Mouse (Mus musculus): ENCODE data around the gene Nell1.
"Not testable (repeated sequence)": the region's sequence is repeated elsewhere in the genome, so short reads cannot be mapped to it uniquely, and the experiment has no call there.

Gene Nell1
- long read RNA-seq, experiment 1, full-length matches to known transcripts = 2 of 3 reads
- long read RNA-seq, experiment 1, partial matches to known transcripts = 0 of 3 reads
- long read RNA-seq, experiment 1, other reads (novel, unspliced or antisense) = 1 of 3 reads
- long read RNA-seq, experiment 2, partial matches to known transcripts = 0 of 1 reads
- long read RNA-seq, experiment 2, other reads (novel, unspliced or antisense) = 0 of 1 reads

GRCm38 (mm10) chr7:49974841-49975440 lies at the start of gene Nell1:
Gene Nell1, plus strand, starts transcription at chr7:49974864.
- intact Hi-C loops (cut with DNase I) = no loop called here

GRCm38 (mm10) chr7:49928571-49928970 lies 46.1 kb upstream of the Nell1 start:
- intact Hi-C loops (cut with DNase I) = no loop called here

- intact Hi-C loops (cut with DNase I) = no loop called here
Observed at GRCm38 (mm10) chr7:49929999-49930398, 44.7 kb upstream of the Nell1 start.

- intact Hi-C loops (cut with DNase I) = not testable (repeated sequence)
Observed at GRCm38 (mm10) chr7:49933386-49934115, 41.1 kb upstream of the Nell1 start.

GRCm38 (mm10) chr7:49936821-49937220 lies 37.8 kb upstream of the Nell1 start:
- intact Hi-C loops (cut with DNase I) = no loop called here

- intact Hi-C loops (cut with DNase I) = no loop called here
Observed at GRCm38 (mm10) chr7:49942023-49942422, 32.6 kb upstream of the Nell1 start.

- intact Hi-C loops (cut with DNase I) = no loop called here
Observed at GRCm38 (mm10) chr7:49942490-49942889, 32.2 kb upstream of the Nell1 start.

GRCm38 (mm10) chr7:49946691-49947090 lies 28.0 kb upstream of the Nell1 start:
- intact Hi-C loops (cut with DNase I) = no loop called here

- intact Hi-C loops (cut with DNase I) = loop anchor here (5.0 to 10.0 kb wide), 3 partner anchors 529 to 1484 kb away; no protein-coding TSS in a partner anchor
Observed at GRCm38 (mm10) chr7:49953546-49954181, 21.0 kb upstream of the Nell1 start.

GRCm38 (mm10) chr7:49954834-49955233 lies 19.8 kb upstream of the Nell1 start:
- intact Hi-C loops (cut with DNase I) = loop anchor here (5.0 to 10.0 kb wide), 3 partner anchors 527 to 1482 kb away; no protein-coding TSS in a partner anchor

GRCm38 (mm10) chr7:49957142-49957541 lies 17.5 kb upstream of the Nell1 start:
- intact Hi-C loops (cut with DNase I) = loop anchor here (10.0 kb wide), 1 partner anchor 1308 kb away; no protein-coding TSS in a partner anchor

- intact Hi-C loops (cut with DNase I) = no loop called here
Observed at GRCm38 (mm10) chr7:49963764-49964163, 10.9 kb upstream of the Nell1 start.

GRCm38 (mm10) chr7:49969516-49969915 lies 5.1 kb upstream of the Nell1 start:
- intact Hi-C loops (cut with DNase I) = no loop called here

GRCm38 (mm10) chr7:49975441-49976121 lies 917 bp downstream of the Nell1 start:
- intact Hi-C loops (cut with DNase I) = no loop called here

- intact Hi-C loops (cut with DNase I) = no loop called here
Observed at GRCm38 (mm10) chr7:49981511-49982227, 7.0 kb downstream of the Nell1 start.

GRCm38 (mm10) chr7:49984698-49985097 lies 10.0 kb downstream of the Nell1 start:
- intact Hi-C loops (cut with DNase I) = no loop called here

GRCm38 (mm10) chr7:49985947-49986346 lies 11.3 kb downstream of the Nell1 start:
- intact Hi-C loops (cut with DNase I) = no loop called here

GRCm38 (mm10) chr7:49999321-49999720 lies 24.7 kb downstream of the Nell1 start:
- intact Hi-C loops (cut with DNase I) = no loop called here

GRCm38 (mm10) chr7:50005268-50005667 lies 30.6 kb downstream of the Nell1 start:
- intact Hi-C loops (cut with DNase I) = no loop called here
